Mouse (Mus musculus): ENCODE measurements around the gene Tma16.
A peak's percentile ranks its signal among the peaks of the same experiment; 100 is the strongest.

DNA sequence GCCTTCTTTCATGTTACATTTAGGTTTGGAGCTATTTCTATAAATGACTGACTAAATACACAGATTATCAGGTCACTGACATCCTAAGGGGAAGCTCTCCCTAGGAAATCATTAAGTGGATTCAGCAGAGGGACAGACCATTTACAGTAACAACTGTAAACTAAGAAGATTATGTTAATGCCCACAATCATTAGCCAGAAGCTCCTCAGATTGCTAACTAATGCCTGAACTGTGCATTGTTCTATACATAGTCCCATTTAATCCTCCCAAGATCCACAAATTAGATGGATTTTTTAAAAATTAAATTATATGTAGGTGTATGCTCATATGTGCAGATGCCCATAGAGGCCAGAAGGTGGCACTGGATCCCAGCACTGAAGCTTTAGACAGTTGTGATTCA, 52.8 kb downstream of the Tma16 start:
- peak; percentile 6; the same call in 1 of the 2 replicates for TF ChIP-seq CTCF (IDR thresholded peaks at IDR 0.05; ENCODE audit: low read depth)
- no peak for TF ChIP-seq EP300 (optimal IDR thresholded peaks at IDR 0.05)

Measured in stomach, postnatal 0 days (tissue).